Mouse (Mus musculus) C2C12 (cell line): ENCODE measurements at regions not wholly inside any gene's neighbourhood (a gene's known extent, or its start where the extent isn't known, plus 50 kb on each side); places are given as distances from the start of the nearest gene placed in this dataset.

Experiments
- H3K27me3 ChIP-seq: one replicate; pipeline ENCODE4 v1.6.1; 2011; ENCODE audit not compliant: control insufficient read depth, insufficient read depth, insufficient read length
- H3K36me3 ChIP-seq: one replicate; pipeline ENCODE4 v1.6.1; 2011; ENCODE audit not compliant: control insufficient read depth, insufficient read depth
- H3K4me3 ChIP-seq: one replicate; pipeline ENCODE4 v1.5.1; 2011; ENCODE audit warnings: mild to moderate bottlenecking, control low read depth; ENCODE audit not compliant: poor library complexity, insufficient read depth, severe bottlenecking
- H3K79me2 ChIP-seq: one replicate; pipeline ENCODE4 v1.6.1; 2011; ENCODE audit not compliant: control insufficient read depth, insufficient read depth
- H3K79me3 ChIP-seq: one replicate; pipeline ENCODE4 v1.6.1; 2011; ENCODE audit warnings: low read depth, control low read depth
- H3ac ChIP-seq: one replicate; pipeline ENCODE3; 2011; ENCODE audit warnings: low read depth; ENCODE audit not compliant: control insufficient read depth, insufficient read length
- CEBPB ChIP-seq: IDR thresholded peaks from one replicate; pipeline ENCODE4 v1.6.1; 2011; ENCODE audit warnings: low read depth, mild to moderate bottlenecking, control low read depth, moderate library complexity
- CTCF ChIP-seq: IDR thresholded peaks from one replicate; pipeline ENCODE4 v1.5.1; 2011; ENCODE audit not compliant: control insufficient read depth, insufficient read depth, insufficient read length
- FOSL1 ChIP-seq: IDR thresholded peaks from one replicate; pipeline ENCODE4 v1.8.0; 2011; ENCODE audit warnings: mild to moderate bottlenecking, low read length; ENCODE audit not compliant: poor library complexity, insufficient read depth, severe bottlenecking
- MAX ChIP-seq: IDR thresholded peaks from one replicate; pipeline ENCODE4 v1.6.1; 2011; ENCODE audit warnings: mild to moderate bottlenecking, control low read depth
- MYOD1 ChIP-seq: IDR thresholded peaks from one replicate; pipeline ENCODE4 v1.6.1; 2011; ENCODE audit warnings: low read depth; ENCODE audit not compliant: control insufficient read depth, insufficient read length
- MYOG ChIP-seq: IDR thresholded peaks from one replicate; pipeline ENCODE4 v1.6.1; 2011; ENCODE audit not compliant: control insufficient read depth, insufficient read length; ENCODE audit errors: extremely low read depth
- USF1 ChIP-seq: IDR thresholded peaks from one replicate; pipeline ENCODE4 v1.6.1; 2011; ENCODE audit warnings: low read depth, mild to moderate bottlenecking, control low read depth, moderate library complexity

GRCm38 (mm10) chr3:137077718-137078599, 262.9 kb upstream of the Emcn start:
- H3K79me2 ChIP-seq, result no peaks in the 10 kb centered on the region

GRCm38 (mm10) chr3:137078600-137078975, 262.3 kb upstream of the Emcn start:
- Histone ChIP-seq H3K79me3 (no peaks in the 10 kb centered on the region), H3K27me3 (no peaks in the 10 kb centered on the region), H3K4me3 (no peak overlapping the region), H3K36me3 (no peaks in the 10 kb centered on the region), H3ac (no peak overlapping the region), H3K79me2 (no peaks in the 10 kb centered on the region)
- no peak for TF ChIP-seq CTCF

More at GRCm38 (mm10) chr3:137077718-137078599, 262.9 kb upstream of the Emcn start:
- H3K79me3 ChIP-seq, result no peaks in the 10 kb centered on the region
- H3ac ChIP-seq, result no peak overlapping the region
- no peak overlapping the region for H3K4me3 ChIP-seq
- TF ChIP-seq CTCF (no peak), MAX (no peak), FOSL1 (no peak), MYOG (no peak), MYOD1 (no peak), USF1 (no peak), CEBPB (no peak)
- no peaks in the 10 kb centered on the region for H3K36me3 ChIP-seq
- no peaks in the 10 kb centered on the region for H3K27me3 ChIP-seq

DNA sequence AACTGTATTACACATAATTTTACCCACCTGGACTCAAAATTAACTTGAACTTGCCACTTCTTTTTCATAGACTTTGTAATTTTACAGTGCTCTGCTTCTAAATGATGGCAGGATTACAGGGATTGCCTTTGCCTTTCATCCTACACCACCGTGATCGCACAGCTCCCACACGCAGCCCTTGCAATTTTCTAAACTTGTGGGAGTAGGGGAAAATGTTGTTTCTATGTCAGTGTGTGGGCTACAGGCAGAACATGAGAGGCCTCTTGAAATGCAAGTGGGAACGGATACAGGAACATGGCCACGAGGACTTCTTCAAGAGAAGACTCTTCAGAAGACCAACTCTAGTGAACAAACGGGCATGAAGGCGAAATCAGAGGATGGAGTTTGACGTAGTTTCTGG, 254.0 kb upstream of the Emcn start:
- H3K27me3 ChIP-seq, result no peaks in the 10 kb centered on the region
- no peaks in the 10 kb centered on the region for H3K79me3 ChIP-seq
- no peak for TF ChIP-seq MAX
- no peak for TF ChIP-seq MYOD1
- no peak for TF ChIP-seq CTCF
- TF ChIP-seq FOSL1, result no peak
- TF ChIP-seq CEBPB, result no peak
- no peak for TF ChIP-seq MYOG
- no peak for TF ChIP-seq USF1
- H3K79me2 ChIP-seq, result no peaks in the 10 kb centered on the region
- H3K36me3 ChIP-seq, result no peaks in the 10 kb centered on the region
- no peak overlapping the region for H3K4me3 ChIP-seq
- H3ac ChIP-seq, result no peak overlapping the region

DNA sequence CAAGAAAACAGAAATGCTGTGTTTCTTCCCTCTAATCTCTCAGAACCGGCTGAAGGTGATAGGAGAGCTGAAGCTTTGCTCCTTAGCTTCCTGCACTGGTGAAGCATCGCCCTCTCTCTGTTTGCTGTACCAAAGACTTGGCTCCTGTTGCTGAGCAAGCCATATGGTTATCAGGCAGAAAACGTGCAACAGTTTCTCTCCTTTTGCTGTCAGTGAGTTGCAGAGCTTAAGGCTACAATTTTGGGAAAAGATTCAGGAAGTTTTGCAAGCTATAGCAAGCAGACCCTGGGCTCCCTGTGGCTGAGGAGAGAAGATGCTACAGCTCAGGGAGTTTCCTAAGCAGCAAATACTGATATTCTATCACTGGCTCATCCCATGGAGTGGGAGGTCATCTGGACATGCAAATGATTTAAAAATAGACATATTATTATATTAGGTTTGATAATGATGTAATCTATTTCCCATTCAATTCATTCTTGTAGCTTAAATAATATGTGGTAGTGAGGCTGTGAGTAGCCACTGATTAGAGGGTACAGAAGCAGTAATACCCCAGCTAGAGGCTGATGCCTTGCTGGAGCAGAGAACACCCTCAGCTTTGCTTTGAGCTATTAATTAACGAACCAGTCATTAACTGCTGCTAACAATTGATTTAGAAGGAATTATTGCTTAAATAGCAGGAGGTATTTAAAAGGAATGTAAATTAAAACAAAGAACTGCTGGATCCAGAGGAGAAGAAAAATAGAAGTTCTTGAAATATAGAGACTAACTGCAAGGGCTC, 240.1 kb upstream of the Emcn start:
- TF ChIP-seq MYOD1 (no peak), FOSL1 (no peak), CEBPB (no peak), MYOG (no peak)
- H3ac ChIP-seq, result no peak overlapping the region
- H3K79me3 ChIP-seq, result no peaks in the 10 kb centered on the region

GRCm38 (mm10) chr3:137105930-137106329, 234.9 kb upstream of the Emcn start:
- H3K36me3 ChIP-seq, result no peaks in the 10 kb centered on the region
- no peak overlapping the region for H3K4me3 ChIP-seq
- H3K79me3 ChIP-seq, result no peaks in the 10 kb centered on the region
- no peak overlapping the region for H3ac ChIP-seq
- no peaks in the 10 kb centered on the region for H3K27me3 ChIP-seq
- no peak for TF ChIP-seq FOSL1
- no peak for TF ChIP-seq CEBPB
- no peak for TF ChIP-seq MYOD1
- no peak for TF ChIP-seq MAX
- TF ChIP-seq CTCF, result no peak
- no peak for TF ChIP-seq MYOG
- no peak for TF ChIP-seq USF1
- H3K79me2 ChIP-seq, result no peaks in the 10 kb centered on the region

More for the DNA sequence above, 240.1 kb upstream of the Emcn start:
- H3K79me2 ChIP-seq, result no peaks in the 10 kb centered on the region
- no peaks in the 10 kb centered on the region for H3K36me3 ChIP-seq
- no peaks in the 10 kb centered on the region for H3K27me3 ChIP-seq
- no peak overlapping the region for H3K4me3 ChIP-seq

DNA sequence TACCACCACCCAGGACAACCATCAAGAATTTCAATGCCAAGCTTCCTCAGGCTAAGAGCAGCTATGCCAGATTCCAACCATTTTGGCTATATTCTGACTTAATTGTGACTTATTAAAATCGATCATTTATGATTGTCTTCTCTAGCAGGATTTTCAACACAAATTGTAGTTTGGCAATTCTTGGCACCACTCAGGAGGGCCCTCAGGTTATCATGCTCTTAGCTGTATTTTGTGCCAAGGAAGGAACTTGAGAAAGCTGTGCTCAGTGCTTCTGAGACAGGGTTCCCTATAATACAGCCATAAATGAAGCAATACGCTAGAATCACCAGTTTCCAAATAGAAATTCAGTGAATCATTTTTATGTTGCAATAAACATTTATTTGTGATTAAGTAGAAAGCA, 232.7 kb upstream of the Emcn start:
- Histone ChIP-seq H3K27me3 (no peaks in the 10 kb centered on the region), H3K79me3 (no peaks in the 10 kb centered on the region), H3K36me3 (no peaks in the 10 kb centered on the region), H3K79me2 (no peaks in the 10 kb centered on the region), H3K4me3 (no peak overlapping the region), H3ac (no peak overlapping the region)
- TF ChIP-seq USF1 (no peak), MAX (no peak), MYOD1 (no peak), CEBPB (no peak), MYOG (no peak), CTCF (no peak), FOSL1 (no peak)
